Mouse (Mus musculus) neutrophil, adult 65 days (primary cell): ENCODE results near the gene Platr17. TPM values are rescaled to one million over a fixed set of nuclear protein-coding genes. Genes with fewer than 3 reads are reported as not detected.

ENCODE experiments used
- total RNA-seq: library from RNA; stranded (reverse); gene quantifications from 2 replicates; pipeline ENCODE4 v1.2.4, GENCODE M21; 2023

Platr17 gene
- not detected in 2 replicates for total RNA-seq

GRCm38 (mm10) chr17:33904835-33905234 is at the start of gene Platr17:
Gene Platr17 (plus strand): TSS chr17:33905135.

GRCm38 (mm10) chr17:33873537-33873936 is 31.4 kb upstream of the Platr17 start, which contains the start of gene Gm7029:
Gene Gm7029 (plus strand): TSS chr17:33873837.

GRCm38 (mm10) chr17:33890533-33891059 is 14.3 kb upstream of the Platr17 start, which contains the start of gene Kifc1:
Gene Kifc1 (minus strand): TSS chr17:33890661.

GRCm38 (mm10) chr17:33909077-33909868 is 4.3 kb downstream of the Platr17 start, which contains the start of gene Daxx:
Gene Daxx (plus strand): TSS chr17:33909414.

GRCm38 (mm10) chr17:33915671-33916250 is 10.8 kb downstream of the Platr17 start, which contains the start of the genes Tapbp and Zbtb22:
Gene Tapbp (plus strand): TSS chr17:33915899.
Gene Zbtb22 (plus strand): TSS chr17:33915904.

GRCm38 (mm10) chr17:33929371-33930279 is 24.7 kb downstream of the Platr17 start, which contains the start of gene Rgl2:
Gene Rgl2 (plus strand): TSS chr17:33929543.

GRCm38 (mm10) chr17:33940206-33940805 is 35.4 kb downstream of the Platr17 start, which contains the start of the genes Pfdn6 and Wdr46:
Gene Pfdn6 (minus strand): TSS chr17:33940343.
Gene Wdr46 (plus strand): TSS chr17:33940660.

GRCm38 (mm10) chr17:33951021-33951946 is 46.3 kb downstream of the Platr17 start, which contains the start of gene B3galt4:
Gene B3galt4 (minus strand): TSS chr17:33951488.

GRCm38 (mm10) chr17:33955555-33956214 is 50.8 kb downstream of the Platr17 start, which contains the start of the genes Vps52 and Rps18:
Gene Vps52 (plus strand): TSS chr17:33955812.
Gene Rps18 (minus strand): TSS chr17:33956001.

Other genes starting within 250 kb of the Platr17 start
- 256 and 388 TPM in 2 replicates for gene Hnrnpm, start 218.3 kb upstream of the Platr17 start, total RNA-seq
- 48.6 and 60.5 TPM in 2 replicates for gene March2, start 186.5 kb upstream of the Platr17 start, total RNA-seq
- gene Rab11b, start 144.6 kb upstream of the Platr17 start, total RNA-seq, result 204 and 227 TPM in 2 replicates
- 1.2 and 1.5 TPM in 2 replicates for gene Angptl4, start 123.3 kb upstream of the Platr17 start, total RNA-seq
- 3.1 and 7.7 TPM in 2 replicates for gene Kank3, start 94.6 kb upstream of the Platr17 start, total RNA-seq
- 711 and 827 TPM in 2 replicates for gene Rps28, start 80.6 kb upstream of the Platr17 start, total RNA-seq
- 74.0 and 119 TPM in 2 replicates for gene Ndufa7, start 80.6 kb upstream of the Platr17 start, total RNA-seq
- gene Cd320, start 62.0 kb upstream of the Platr17 start, total RNA-seq, result 1.4 and 1.5 TPM in 2 replicates
- not detected in 2 replicates for gene Gm7029, start 31.3 kb upstream of the Platr17 start, total RNA-seq
- gene Kifc1, start 14.5 kb upstream of the Platr17 start, total RNA-seq, result 34.6 and 53.7 TPM in 2 replicates
- 33.8 and 48.4 TPM in 2 replicates for gene Daxx, start 4.3 kb downstream of the Platr17 start, total RNA-seq
- 290 and 325 TPM in 2 replicates for gene Tapbp, start 10.8 kb downstream of the Platr17 start, total RNA-seq
- gene Zbtb22, start 10.8 kb downstream of the Platr17 start, total RNA-seq, result 27.9 and 37.3 TPM in 2 replicates
- 218 and 285 TPM in 2 replicates for gene Rgl2, start 24.4 kb downstream of the Platr17 start, total RNA-seq
- gene Pfdn6, start 35.2 kb downstream of the Platr17 start, total RNA-seq, result 46.9 and 53.4 TPM in 2 replicates
- 18.3 and 21.6 TPM in 2 replicates for gene Wdr46, start 35.5 kb downstream of the Platr17 start, total RNA-seq
- gene B3galt4, start 46.4 kb downstream of the Platr17 start, total RNA-seq, result 11.3 and 12.8 TPM in 2 replicates
- 56.0 and 70.7 TPM in 2 replicates for gene Vps52, start 50.7 kb downstream of the Platr17 start, total RNA-seq
- gene Rps18, start 50.9 kb downstream of the Platr17 start, total RNA-seq, result 242 and 295 TPM in 2 replicates
- 1,081 and 1,209 TPM in 2 replicates for gene H2-K1, start 95.2 kb downstream of the Platr17 start, total RNA-seq
- gene Ring1, start 119.5 kb downstream of the Platr17 start, total RNA-seq, result 9.9 and 11.6 TPM in 2 replicates
- gene H2-Ke6, start 122.9 kb downstream of the Platr17 start, total RNA-seq, result 67.8 and 83.5 TPM in 2 replicates
- 85.8 and 92.4 TPM in 2 replicates for gene Slc39a7, start 126.5 kb downstream of the Platr17 start, total RNA-seq
- gene Rxrb, start 126.7 kb downstream of the Platr17 start, total RNA-seq, result 54.6 and 60.1 TPM in 2 replicates
- 6.9 and 9.1 TPM in 2 replicates for gene Col11a2, start 134.3 kb downstream of the Platr17 start, total RNA-seq
- 1.6 and 2.5 TPM in 2 replicates for gene H2-Oa, start 187.2 kb downstream of the Platr17 start, total RNA-seq
- gene H2-DMa, start 214.4 kb downstream of the Platr17 start, total RNA-seq, result 37.1 and 59.5 TPM in 2 replicates
- gene Brd2, start 217.5 kb downstream of the Platr17 start, total RNA-seq, result 207 and 226 TPM in 2 replicates
- gene H2-DMb2, start 238.2 kb downstream of the Platr17 start, total RNA-seq, result 18.6 and 19.3 TPM in 2 replicates
- 22.2 and 30.6 TPM in 2 replicates for gene H2-DMb1, start 247.9 kb downstream of the Platr17 start, total RNA-seq